Mouse (Mus musculus) layer of hippocampus, adult 18-20 months (tissue): Measurements from ENCODE around the gene Kif21b. TPM values are rescaled to one million over a fixed set of nuclear protein-coding genes. Genes with fewer than 3 reads are reported as not detected.

Experiments
- DNase-seq, 2 experiments: peaks; one replicate each; pipeline ENCODE4 v3.0.0; 2022; ENCODE audit warnings: low spot score in 2 of 2
- total RNA-seq, 2 experiments: library from RNA; stranded (reverse); gene quantifications; 2 replicates each; pipeline ENCODE4 v1.2.3; 2021

Kif21b gene
- total RNA-seq, 2 experiments from 2014 or later, result 31.7 to 31.9 TPM

DNA sequence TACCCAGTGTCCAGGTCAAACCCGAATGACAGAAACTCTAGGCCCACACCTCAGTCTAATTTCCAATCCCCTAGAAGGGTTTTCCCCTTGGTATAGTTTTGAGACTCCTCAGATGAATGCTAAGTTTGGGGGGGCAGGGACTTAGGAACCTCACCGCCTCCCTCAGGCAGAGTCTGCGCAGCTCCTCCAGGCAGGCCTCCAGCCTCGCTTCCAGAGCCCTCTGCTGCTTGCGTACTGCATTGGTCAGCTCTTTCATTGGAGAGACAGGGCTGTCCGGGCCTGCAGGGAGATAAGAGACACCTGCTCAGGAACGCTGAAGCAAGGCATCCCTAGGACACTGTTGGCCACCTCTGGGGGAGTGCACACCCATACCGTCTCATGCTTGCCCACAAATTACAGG is 95.4 kb downstream of the Kif21b start:
- no peak for DNase-seq

Other genes with a start within 250 kb of the Kif21b start
- not detected for gene Pkp1, start 212.2 kb upstream of the Kif21b start, total RNA-seq
- gene Igfn1, start 125.0 kb upstream of the Kif21b start, total RNA-seq, result under 1 TPM; 0.23 to 0.59 TPM
- 10 to 100 TPM; 64.0 to 64.2 TPM for gene Tmem9, start 123.2 kb upstream of the Kif21b start, total RNA-seq
- not detected for gene Ascl5, start 80.6 kb upstream of the Kif21b start, total RNA-seq
- 1 to 10 TPM in 1 of 2 experiments, under 1 TPM in 1; 0.91 to 1.1 TPM for gene Cacna1s, start 78.6 kb upstream of the Kif21b start, total RNA-seq
- under 1 TPM; 0.41 to 0.54 TPM for gene Mroh3, start 81.4 kb downstream of the Kif21b start, total RNA-seq
- gene Inava, start 102.9 kb downstream of the Kif21b start, total RNA-seq, result 1 to 10 TPM; 2.7 to 3.0 TPM
- 1 to 10 TPM; 3.7 to 4.2 TPM for gene Gpr25, start 129.5 kb downstream of the Kif21b start, total RNA-seq
- gene Camsap2, start 214.7 kb downstream of the Kif21b start, total RNA-seq, result 100 to 1,000 TPM; 129 to 136 TPM